Mouse (Mus musculus): ENCODE results near the gene Mob2.

Mob2 gene

GRCm38 (mm10) chr7:142025926-142026325, 34.9 kb downstream of the Mob2 start:
- no peak for DNase-seq (ENCODE audit: low spot score in 2 of 2)

- no peak for DNase-seq (ENCODE audit: low spot score in 2 of 2)
Measured at GRCm38 (mm10) chr7:142025196-142025595, 35.7 kb downstream of the Mob2 start.

- DNase-seq (ENCODE audit: low spot score in 2 of 2), result no peak
Measured at GRCm38 (mm10) chr7:142020827-142021226, 40.0 kb downstream of the Mob2 start.

- no peak for DNase-seq (ENCODE audit: low spot score in 2 of 2)
Measured at GRCm38 (mm10) chr7:142019699-142020098, 41.2 kb downstream of the Mob2 start.

GRCm38 (mm10) chr7:142016562-142016961, 44.3 kb downstream of the Mob2 start:
- DNase-seq (ENCODE audit: low spot score in 2 of 2), result peak in 1 of 2 experiments; percentile 42

- DNase-seq (ENCODE audit: low spot score in 2 of 2), result no peak
Measured at GRCm38 (mm10) chr7:142001597-142002340, 59.1 kb downstream of the Mob2 start.

GRCm38 (mm10) chr7:142000661-142001060, 60.2 kb downstream of the Mob2 start:
- DNase-seq (ENCODE audit: low spot score in 2 of 2), result no peak

GRCm38 (mm10) chr7:141994121-141994520, 66.7 kb downstream of the Mob2 start:
- DNase-seq (ENCODE audit: low spot score in 2 of 2), result no peak

- no peak for DNase-seq (ENCODE audit: low spot score in 2 of 2)
Measured at GRCm38 (mm10) chr7:141991183-141991582, 69.7 kb downstream of the Mob2 start.

- DNase-seq (ENCODE audit: low spot score in 2 of 2), result no peak
Measured at GRCm38 (mm10) chr7:141988314-141988806, 72.5 kb downstream of the Mob2 start.

- no peak for DNase-seq (ENCODE audit: low spot score in 2 of 2)
Measured at GRCm38 (mm10) chr7:141981237-141981636, 79.6 kb downstream of the Mob2 start.

- no peak for DNase-seq (ENCODE audit: low spot score in 2 of 2)
Measured at GRCm38 (mm10) chr7:141979247-141979646, 81.6 kb downstream of the Mob2 start.

- no peak for DNase-seq (ENCODE audit: low spot score in 2 of 2)
Measured at GRCm38 (mm10) chr7:141978003-141978402, 82.9 kb downstream of the Mob2 start.

GRCm38 (mm10) chr7:141972831-141973619, 87.8 kb downstream of the Mob2 start:
- peak; percentile 69 to 72 for DNase-seq (ENCODE audit: low spot score in 2 of 2)

GRCm38 (mm10) chr7:141966281-141966680, 94.6 kb downstream of the Mob2 start:
- no peak for DNase-seq (ENCODE audit: low spot score in 2 of 2)

GRCm38 (mm10) chr7:141962521-141962920, 98.3 kb downstream of the Mob2 start:
- DNase-seq (ENCODE audit: low spot score in 2 of 2), result peak in 1 of 2 experiments; percentile 59

GRCm38 (mm10) chr7:141961491-141961890, 99.4 kb downstream of the Mob2 start:
- DNase-seq (ENCODE audit: low spot score in 2 of 2), result peak; percentile 64 to 66

- no peak for DNase-seq (ENCODE audit: low spot score in 2 of 2)
Measured at GRCm38 (mm10) chr7:141960926-141961325, 99.9 kb downstream of the Mob2 start.

GRCm38 (mm10) chr7:141959133-141959532, 101.7 kb downstream of the Mob2 start:
- DNase-seq (ENCODE audit: low spot score in 2 of 2), result no peak
